Mouse (Mus musculus) heart, postnatal 0 days (tissue): Measurements from ENCODE around the gene Pdzd8.

Source experiments
- CTCF ChIP-seq: IDR thresholded peaks from 2 replicates; pipeline ENCODE4 v1.5.1; 2016; ENCODE audit warnings: antibody characterized with exemption, control low read depth, low read depth
- EP300 ChIP-seq: IDR thresholded peaks from 2 replicates; pipeline ENCODE4 v1.6.1; 2016; ENCODE audit warnings: antibody characterized with exemption, low read depth

- no peak for TF ChIP-seq EP300
- no peak for TF ChIP-seq CTCF
These were observed 79.7 kb downstream of the Pdzd8 start for GRCm38 (mm10) chr19:59265907-59266306.
